Mouse (Mus musculus) regulatory T cell (primary cell): ENCODE measurements at regions not wholly inside any gene's neighbourhood (a gene's known extent, or its start where the extent isn't known, plus 50 kb on each side); places are given as distances from the start of the nearest gene placed in this dataset.

Source experiments
- in situ Hi-C: fragments of 300-600 bp; cut with MboI, MseI; formaldehyde crosslinking; loops from one replicate; pipeline ENCODE4 v1.15.1; 2025; ENCODE audit warnings: high pct_unique_total_duplicates

DNA sequence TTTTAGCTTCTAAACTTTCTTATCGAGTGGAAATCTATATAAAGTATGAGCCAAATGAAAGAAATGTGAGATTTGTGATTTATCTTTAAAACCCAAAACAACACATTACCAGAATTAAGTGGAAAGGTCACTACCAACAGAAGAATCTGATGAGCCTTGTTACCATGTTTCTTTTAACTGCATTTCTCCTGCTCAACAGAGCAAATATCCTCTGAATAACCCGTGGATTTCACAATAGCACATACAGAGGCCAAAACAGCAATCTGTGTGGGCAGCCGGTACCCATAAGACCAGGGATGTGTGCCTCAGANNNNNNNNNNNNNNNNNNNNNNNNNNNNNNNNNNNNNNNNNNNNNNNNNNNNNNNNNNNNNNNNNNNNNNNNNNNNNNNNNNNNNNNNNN, 85.3 kb downstream of the 4930444P10Rik start:
- in situ Hi-C loops, result no loop called here

DNA sequence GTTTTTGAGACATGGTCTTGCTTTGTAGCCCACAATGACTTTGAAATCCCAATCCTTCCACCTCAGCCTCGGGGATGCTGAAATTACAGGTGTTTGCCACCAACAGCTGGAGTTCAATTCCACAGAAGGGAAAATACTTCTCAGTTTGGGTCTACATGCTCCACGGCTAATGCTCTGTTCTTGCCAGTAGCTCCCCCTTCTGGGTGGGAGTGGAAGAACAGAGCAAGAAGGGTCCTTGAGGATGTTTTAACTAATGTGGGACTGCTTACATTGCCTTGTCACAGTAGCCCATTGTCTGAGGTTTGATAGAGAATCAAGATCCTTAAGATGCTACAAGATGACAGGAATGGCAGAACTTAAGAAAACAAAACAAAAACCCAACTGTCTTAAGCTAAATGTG, 86.2 kb downstream of the 4930444P10Rik start:
- in situ Hi-C loops, result no loop called here

DNA sequence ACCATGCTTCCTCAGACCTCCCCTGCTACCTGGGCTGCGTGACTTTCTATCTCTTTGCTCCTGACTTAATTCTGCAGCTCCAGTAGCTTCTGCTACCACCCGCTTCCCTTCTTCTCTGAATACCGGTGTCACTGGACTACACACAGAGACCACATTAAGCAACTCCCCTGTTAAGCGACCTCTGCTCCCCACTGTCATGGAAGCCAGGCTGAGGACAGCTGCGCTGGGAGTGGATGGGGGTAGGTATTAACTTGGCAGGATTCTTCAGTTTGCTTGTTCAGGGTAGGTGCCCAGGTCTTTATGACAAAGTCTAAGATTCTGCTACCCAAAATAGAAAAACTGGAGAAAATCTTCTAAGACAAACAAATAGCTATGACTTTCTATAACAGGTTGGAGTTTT, 96.0 kb downstream of the 4930444P10Rik start:
- in situ Hi-C loops, result no loop called here

DNA sequence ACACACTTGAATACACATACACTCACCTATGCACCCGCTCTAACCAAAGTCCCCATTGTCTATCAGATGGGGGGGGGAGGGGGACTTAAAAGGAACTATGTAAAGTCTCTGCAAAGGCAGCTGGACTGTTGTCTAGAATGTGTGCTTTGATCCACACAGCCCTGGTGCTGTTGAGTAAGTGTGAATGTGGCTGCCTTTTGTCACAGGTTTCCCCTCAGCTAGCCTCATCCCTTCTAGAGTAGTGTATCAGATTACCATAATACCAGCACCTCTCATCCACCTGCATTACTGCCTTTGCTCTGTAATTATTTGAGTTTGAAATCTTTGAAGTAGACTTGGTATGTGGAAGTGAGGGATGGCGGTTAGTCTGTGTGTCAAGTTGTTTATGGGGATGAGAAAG, 96.8 kb downstream of the 4930444P10Rik start:
- in situ Hi-C loops, result no loop called here

DNA sequence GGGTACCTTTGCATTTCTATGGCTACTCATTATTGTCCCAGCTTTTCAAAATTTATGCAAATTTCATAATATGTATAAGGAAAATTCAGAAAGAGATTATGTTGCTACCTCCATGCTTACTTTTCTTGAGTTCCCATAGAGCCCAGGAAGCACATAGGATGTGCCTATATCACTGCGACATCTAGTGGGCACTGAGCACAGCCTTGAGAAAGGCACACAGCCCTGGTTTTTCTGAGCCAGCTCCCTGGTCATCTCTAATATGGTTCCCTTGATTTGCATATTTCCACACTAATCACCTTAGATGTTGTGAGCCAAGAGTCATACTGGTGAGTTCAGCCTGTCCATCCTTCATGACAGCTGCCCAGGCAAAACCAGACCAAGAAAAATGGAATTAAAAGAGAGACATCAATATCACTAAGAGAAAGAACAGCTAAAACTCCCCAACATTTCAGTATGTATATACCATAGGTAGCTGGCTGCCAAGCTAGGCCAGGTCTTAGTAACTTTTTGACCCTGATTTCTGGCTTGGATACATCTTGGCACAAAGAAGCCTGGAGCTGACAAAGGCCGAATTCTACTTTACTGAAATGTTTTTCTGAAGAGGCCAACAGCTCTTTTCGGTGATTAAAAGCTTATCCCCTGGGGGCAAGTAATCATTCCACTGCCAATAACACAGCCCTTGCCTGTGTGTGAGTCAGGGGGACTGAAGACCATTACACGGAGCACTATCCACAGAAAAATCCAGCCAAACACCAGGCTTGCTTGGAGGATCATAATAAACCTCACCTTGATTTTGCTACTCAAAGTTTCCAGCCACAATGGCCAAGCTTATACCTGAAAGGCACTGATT, 99.3 kb downstream of the 4930444P10Rik start:
- in situ Hi-C loops, result no loop called here

DNA sequence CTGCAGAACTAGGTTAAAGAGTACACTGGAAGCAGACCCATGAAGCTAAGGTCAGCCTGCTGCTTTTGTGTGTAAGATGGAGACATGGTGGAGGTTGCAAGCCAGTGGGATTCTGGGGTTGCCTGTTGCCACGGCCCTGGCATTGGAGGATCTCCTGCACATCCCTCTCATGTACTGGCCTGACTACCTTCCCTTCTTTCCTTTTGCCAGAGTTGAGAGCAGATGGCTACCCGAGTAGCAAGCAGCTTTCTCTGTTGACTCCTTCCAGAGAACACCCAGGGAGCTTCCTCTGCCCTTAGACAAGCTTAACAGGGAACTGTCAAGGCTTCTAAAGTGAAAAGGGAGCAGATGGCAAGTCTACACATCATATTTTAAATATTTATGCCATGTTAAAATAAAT, 102.1 kb downstream of the 4930444P10Rik start:
- in situ Hi-C loops, result no loop called here

DNA sequence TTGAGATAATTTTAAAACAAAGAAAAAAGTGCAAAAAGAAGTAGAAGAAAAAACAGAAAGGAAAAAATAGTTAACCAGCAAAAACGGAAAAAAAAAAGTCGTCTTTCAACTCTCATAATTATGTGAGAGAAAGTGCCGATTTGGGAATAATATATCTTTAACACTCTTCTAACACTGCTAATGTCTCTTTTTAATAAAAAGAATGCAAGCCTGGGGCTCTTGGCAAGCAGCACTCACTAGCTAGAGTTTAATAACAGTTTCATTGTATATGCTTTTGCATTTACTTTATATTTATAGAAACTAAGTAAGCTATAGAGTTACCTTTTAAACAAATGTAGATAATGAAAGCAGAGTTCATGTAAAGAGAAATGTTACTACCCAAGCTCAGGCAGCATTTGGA, 107.5 kb downstream of the 4930444P10Rik start:
- in situ Hi-C loops, result no loop called here

DNA sequence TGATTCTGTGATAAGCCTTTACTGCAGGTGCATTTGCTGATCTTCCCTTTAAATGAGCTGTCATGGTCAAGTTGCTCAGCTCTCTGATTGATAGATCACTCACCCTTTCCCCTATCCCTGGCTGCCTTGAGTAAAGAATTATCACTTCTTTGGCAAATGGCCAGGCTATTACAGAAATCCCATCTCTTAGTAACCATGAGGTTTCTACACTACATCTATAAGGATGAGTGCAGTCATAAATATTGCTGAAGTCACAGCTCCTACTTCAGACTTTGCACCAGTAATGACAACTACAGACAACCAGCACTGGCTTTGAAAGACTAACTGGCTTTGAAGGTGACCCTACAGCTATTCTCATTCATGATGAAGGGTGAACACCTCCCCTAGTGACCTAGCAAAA, 113.8 kb downstream of the 4930444P10Rik start:
- in situ Hi-C loops, result loop anchor here (10.0 kb wide), 1 partner anchor 1485 kb away; no protein-coding TSS in a partner anchor

DNA sequence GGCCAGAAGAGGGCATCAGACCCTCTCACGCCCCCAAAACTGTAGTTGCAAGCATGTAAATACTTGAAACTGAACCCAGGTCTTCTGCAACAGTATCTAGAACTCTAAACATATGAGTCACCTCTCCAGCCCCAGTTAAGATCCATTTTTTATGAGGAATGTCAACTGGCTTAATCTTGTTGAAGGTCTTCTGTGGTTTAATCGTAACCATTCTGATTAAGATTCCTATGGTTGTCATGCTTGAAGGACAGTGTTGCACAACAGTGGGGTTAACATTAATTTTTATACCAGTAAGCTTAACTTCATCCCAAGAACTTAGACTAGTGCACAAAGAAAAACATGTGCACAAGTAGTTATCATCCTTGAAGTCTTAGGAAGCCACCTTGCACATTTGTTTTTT, 133.5 kb downstream of the 4930444P10Rik start:
- in situ Hi-C loops, result no loop called here

DNA sequence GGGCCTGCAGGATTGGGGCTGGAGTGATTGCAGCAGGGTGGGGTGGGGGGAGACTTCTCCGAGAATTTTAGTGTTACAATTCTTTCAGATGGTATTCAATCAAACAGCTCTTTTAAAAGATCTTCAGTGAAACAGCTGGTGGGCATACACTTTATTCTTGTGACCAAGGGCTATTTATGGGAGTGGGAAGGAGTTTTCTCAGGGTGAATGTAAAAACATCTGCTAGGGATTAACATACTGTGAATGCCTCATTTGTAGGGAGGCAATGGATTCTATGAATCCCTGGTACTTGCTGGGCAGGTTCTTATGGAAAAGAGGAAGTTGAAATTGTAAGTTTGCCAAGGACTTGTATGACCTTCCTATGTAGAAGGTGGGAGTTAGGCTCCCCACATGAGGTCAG, 134.5 kb downstream of the 4930444P10Rik start:
- in situ Hi-C loops, result no loop called here

DNA sequence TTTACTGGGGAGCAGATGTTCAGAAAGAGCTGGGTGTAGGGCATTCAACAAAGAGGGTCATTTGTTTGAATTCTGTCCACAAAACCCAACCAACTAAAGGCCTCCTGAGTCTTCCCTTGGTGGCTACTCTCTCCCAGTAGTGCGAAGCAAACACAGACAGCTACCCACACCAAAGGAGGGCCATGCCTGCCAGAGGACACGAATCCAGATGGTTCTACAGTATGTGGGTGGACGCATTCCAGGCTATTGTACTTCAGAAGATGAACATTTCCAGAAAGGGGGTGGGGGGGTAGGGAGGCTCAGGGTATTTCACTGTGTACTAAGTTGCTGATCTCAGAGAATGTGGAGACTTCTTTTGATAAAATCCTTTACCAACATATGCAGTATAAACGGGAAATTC, 149.5 kb downstream of the 4930444P10Rik start:
- in situ Hi-C loops, result no loop called here

DNA sequence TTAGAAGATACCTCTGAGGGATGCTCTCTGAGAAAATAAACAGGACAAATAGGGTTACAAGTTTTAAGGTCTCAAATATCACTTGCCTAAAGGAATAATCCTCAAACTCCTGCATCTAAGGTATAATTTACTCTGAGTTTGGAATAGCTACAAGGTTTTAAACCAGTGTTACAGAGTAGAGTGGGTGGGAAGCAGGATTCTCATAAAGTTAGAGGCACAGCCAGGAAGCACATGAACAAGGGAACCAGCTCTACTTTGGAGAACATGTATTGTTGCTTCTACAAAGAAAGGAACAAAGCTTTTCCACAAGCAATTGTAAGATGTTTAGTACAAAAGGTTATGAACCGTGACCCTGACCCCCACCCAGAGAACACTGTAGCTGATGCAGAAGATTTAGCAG, 150.1 kb downstream of the 4930444P10Rik start:
- in situ Hi-C loops, result no loop called here
